21 mouse cellular contexts compared by ENCODE assay signal in genomic region chr1:73528623-73529022, GRCm38 (mm10).
DNase-seq lines count a peak whose midpoint lies in the region; ATAC-seq lines count a peak whose summit lies in the region.
"Had no signal": no experiment of that assay in that cellular context is flagged by ENCODE, and none has a peak within 500 bp of the region (broad histone marks: within the 10 kb centered on the region; RNA-seq: fewer than 3 reads in every experiment).

No protein-coding gene starts in this region.

- H3K9ac ChIP-seq in forebrain, embryonic 11.5 days (ENCODE audit: low read length) = no peak overlapping the region
- H3K9ac ChIP-seq: embryonic facial prominence, embryonic 12.5 days; forebrain, postnatal 0 days; midbrain, embryonic 12.5 days; neural tube, embryonic 12.5 days had no signal

- H3K4me1 ChIP-seq in forebrain, embryonic 11.5 days (replicated peaks; ENCODE audit: control insufficient read depth, insufficient read depth, low read length) = no peaks in the 10 kb centered on the region
- H3K4me1 ChIP-seq: embryonic facial prominence, embryonic 12.5 days had no signal

- no peaks in the 10 kb centered on the region for H3K9me3 ChIP-seq in forebrain, embryonic 11.5 days (ENCODE audit: control insufficient read depth, low read length)
- H3K9me3 ChIP-seq: embryonic facial prominence, embryonic 12.5 days; heart, embryonic 10.5 days; hindbrain, embryonic 10.5 days; midbrain, embryonic 12.5 days; neural tube, embryonic 12.5 days had no signal

- no peaks in the 10 kb centered on the region for H3K36me3 ChIP-seq in forebrain, embryonic 11.5 days (ENCODE audit: control insufficient read depth, insufficient read depth, low read length)
- H3K36me3 ChIP-seq: embryonic facial prominence, embryonic 12.5 days; heart, embryonic 10.5 days; hindbrain, embryonic 10.5 days; midbrain, embryonic 12.5 days; neural tube, embryonic 12.5 days had no signal

- H3K4me2 ChIP-seq in forebrain, embryonic 11.5 days (ENCODE audit: low read depth, low read length, severe bottlenecking) = no peak overlapping the region
- H3K4me2 ChIP-seq: embryonic facial prominence, embryonic 12.5 days; midbrain, embryonic 12.5 days; neural tube, embryonic 12.5 days had no signal

- H3K27ac ChIP-seq in forebrain, embryonic 11.5 days (ENCODE audit: low read depth, low read length) = no peak overlapping the region
- H3K27ac ChIP-seq: embryonic facial prominence, embryonic 12.5 days; heart, embryonic 10.5 days; hindbrain, embryonic 10.5 days; hindbrain, postnatal 0 days; midbrain, embryonic 12.5 days; neural tube, embryonic 12.5 days had no signal

- ATAC-seq in cerebellum, adult (ENCODE audit: insufficient number of reproducible peaks, low FRiP score, low TSS enrichment) = peak; percentile 82
- no peak for ATAC-seq in forebrain, embryonic 11.5 days (replicated peaks; ENCODE audit: low FRiP score)
- ATAC-seq: forebrain, postnatal 0 days; hindbrain, postnatal 0 days; intestine, postnatal 0 days had no signal

- no peaks in the 10 kb centered on the region for H3K27me3 ChIP-seq in forebrain, embryonic 11.5 days (ENCODE audit: control insufficient read depth, insufficient read depth, low read length)
- H3K27me3 ChIP-seq: embryonic facial prominence, embryonic 12.5 days; midbrain, embryonic 12.5 days; neural tube, embryonic 12.5 days had no signal

- no peak for DNase-seq in cerebellum, postnatal 4 days (ENCODE audit: low spot score in 2 of 2)
- peak; percentile 90 for DNase-seq in cerebellum, adult 11-12 months
- DNase-seq in cerebellum, postnatal 10 days = peak; percentile 62 to 69
- DNase-seq in lung, postnatal 14 days = peak; percentile 21
- no peak for DNase-seq in left cerebral cortex, adult 8-10 months (ENCODE audit: low spot score in 2 of 2)
- no peak for DNase-seq in forebrain, embryonic 11.5 days (ENCODE audit: low spot score)
- DNase-seq: forebrain, postnatal 0 days; gastrocnemius, postnatal 36 days; kidney, postnatal 10 days; layer of hippocampus, postnatal 36 days; right cerebral cortex, adult 18-20 months; thymus, postnatal 25 days had no signal

- H3K4me3 ChIP-seq in forebrain, embryonic 11.5 days (ENCODE audit: low read depth, low read length) = no peak overlapping the region
- H3K4me3 ChIP-seq: embryonic facial prominence, embryonic 12.5 days; erythroblast, embryonic 14.5 days; heart, embryonic 10.5 days; hindbrain, embryonic 10.5 days; midbrain, embryonic 12.5 days; neural tube, embryonic 12.5 days had no signal

- WGBS in forebrain, embryonic 11.5 days = 93% methylated on average over 1 of the region's 1 CpGs

Comparison
In these comparisons a context has a peak if more than half of its experiments do, and no peak if none do; other contexts are left out.
1. DNase-seq: peak in cerebellum, adult 11-12 months (single experiment), cerebellum, postnatal 10 days (2 of 2) and lung, postnatal 14 days (single experiment); none in cerebellum, postnatal 4 days (0 of 2), left cerebral cortex, adult 8-10 months (0 of 2) and forebrain, embryonic 11.5 days (single experiment).